Mouse (Mus musculus) C2C12 (cell line): ENCODE results near the gene P2rx6. TPM values are rescaled to one million over a fixed set of nuclear protein-coding genes. Genes with fewer than 3 reads are reported as not detected.
"Not testable (repeated sequence)": the region's sequence is repeated elsewhere in the genome, so short reads cannot be mapped to it uniquely, and the experiment has no call there.

Source experiments
- H3K27me3 ChIP-seq: one replicate; pipeline ENCODE4 v1.6.1; 2011; ENCODE audit not compliant: control insufficient read depth, insufficient read depth, insufficient read length
- H3K36me3 ChIP-seq: one replicate; pipeline ENCODE4 v1.6.1; 2011; ENCODE audit not compliant: control insufficient read depth, insufficient read depth
- H3K4me3 ChIP-seq: one replicate; pipeline ENCODE4 v1.5.1; 2011; ENCODE audit warnings: mild to moderate bottlenecking, control low read depth; ENCODE audit not compliant: poor library complexity, insufficient read depth, severe bottlenecking
- H3K79me2 ChIP-seq: one replicate; pipeline ENCODE4 v1.6.1; 2011; ENCODE audit not compliant: control insufficient read depth, insufficient read depth
- H3K79me3 ChIP-seq: one replicate; pipeline ENCODE4 v1.6.1; 2011; ENCODE audit warnings: low read depth, control low read depth
- H3ac ChIP-seq: one replicate; pipeline ENCODE3; 2011; ENCODE audit warnings: low read depth; ENCODE audit not compliant: control insufficient read depth, insufficient read length
- CEBPB ChIP-seq: IDR thresholded peaks from one replicate; pipeline ENCODE4 v1.6.1; 2011; ENCODE audit warnings: low read depth, mild to moderate bottlenecking, control low read depth, moderate library complexity
- CTCF ChIP-seq: IDR thresholded peaks from one replicate; pipeline ENCODE4 v1.5.1; 2011; ENCODE audit not compliant: control insufficient read depth, insufficient read depth, insufficient read length
- FOSL1 ChIP-seq: IDR thresholded peaks from one replicate; pipeline ENCODE4 v1.8.0; 2011; ENCODE audit warnings: mild to moderate bottlenecking, low read length; ENCODE audit not compliant: poor library complexity, insufficient read depth, severe bottlenecking
- MAX ChIP-seq: IDR thresholded peaks from one replicate; pipeline ENCODE4 v1.6.1; 2011; ENCODE audit warnings: mild to moderate bottlenecking, control low read depth
- MYOD1 ChIP-seq: IDR thresholded peaks from one replicate; pipeline ENCODE4 v1.6.1; 2011; ENCODE audit warnings: low read depth; ENCODE audit not compliant: control insufficient read depth, insufficient read length
- MYOG ChIP-seq: IDR thresholded peaks from one replicate; pipeline ENCODE4 v1.6.1; 2011; ENCODE audit not compliant: control insufficient read depth, insufficient read length; ENCODE audit errors: extremely low read depth
- USF1 ChIP-seq: IDR thresholded peaks from one replicate; pipeline ENCODE4 v1.6.1; 2011; ENCODE audit warnings: low read depth, mild to moderate bottlenecking, control low read depth, moderate library complexity
- polyA plus RNA-seq: library from polyadenylated mRNA; unstranded; fragments of >200 nt; fragmentation: generic; extraction: Trizol; gene quantifications from one replicate; pipeline ENCODE4 v1.2.1, GENCODE M21; 2012; ENCODE audit warnings: missing spikeins

P2rx6 gene
- polyA plus RNA-seq, 1 experiment, result 1.9 TPM

GRCm38 (mm10) chr16:17590731-17591130 is 29.0 kb downstream of the P2rx6 start:
- Histone ChIP-seq H3K27me3 (no peaks in the 10 kb centered on the region), H3K36me3 (no peaks in the 10 kb centered on the region), H3ac (no peak overlapping the region), H3K4me3 (no peak overlapping the region), H3K79me3 (no peaks in the 10 kb centered on the region), H3K79me2 (no peaks in the 10 kb centered on the region)
- TF ChIP-seq MAX (no peak), MYOG (no peak), CTCF (no peak), MYOD1 (no peak), CEBPB (no peak)

GRCm38 (mm10) chr16:17600944-17601562 is 39.4 kb downstream of the P2rx6 start:
- Histone ChIP-seq H3K79me2 (no peaks in the 10 kb centered on the region), H3K36me3 (no peaks in the 10 kb centered on the region), H3K27me3 (no peaks in the 10 kb centered on the region), H3ac (no peak overlapping the region), H3K4me3 (no peak overlapping the region), H3K79me3 (no peaks in the 10 kb centered on the region)
- TF ChIP-seq CTCF (no peak), FOSL1 (no peak), MYOD1 (no peak), USF1 (no peak), MYOG (no peak), CEBPB (no peak), MAX (no peak)

DNA sequence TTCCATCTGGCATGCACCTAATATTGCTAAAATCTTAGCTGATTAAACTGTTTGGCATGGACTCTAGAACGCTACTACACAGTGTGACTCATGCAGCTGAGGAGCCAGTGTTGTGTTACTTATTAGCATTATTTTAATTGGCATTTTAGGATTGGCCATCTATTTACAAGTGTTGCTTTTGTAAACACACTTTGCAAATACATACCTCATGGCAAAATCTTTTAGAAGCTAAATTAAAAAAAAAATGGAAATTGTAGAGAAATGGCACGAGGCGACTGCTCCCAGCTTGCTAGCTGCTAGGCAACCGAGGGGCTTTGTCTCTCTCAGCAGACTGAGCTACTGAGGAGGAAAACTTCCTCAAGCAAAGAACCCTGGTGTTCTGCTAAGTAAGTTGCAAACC is 43.3 kb downstream of the P2rx6 start:
- Histone ChIP-seq H3ac (no peak overlapping the region), H3K36me3 (no peaks in the 10 kb centered on the region), H3K27me3 (no peaks in the 10 kb centered on the region), H3K79me2 (no peaks in the 10 kb centered on the region), H3K79me3 (no peaks in the 10 kb centered on the region), H3K4me3 (no peak overlapping the region)
- TF ChIP-seq USF1 (no peak), CEBPB (no peak), MYOG (no peak), MYOD1 (no peak), FOSL1 (no peak), CTCF (no peak), MAX (no peak)

DNA sequence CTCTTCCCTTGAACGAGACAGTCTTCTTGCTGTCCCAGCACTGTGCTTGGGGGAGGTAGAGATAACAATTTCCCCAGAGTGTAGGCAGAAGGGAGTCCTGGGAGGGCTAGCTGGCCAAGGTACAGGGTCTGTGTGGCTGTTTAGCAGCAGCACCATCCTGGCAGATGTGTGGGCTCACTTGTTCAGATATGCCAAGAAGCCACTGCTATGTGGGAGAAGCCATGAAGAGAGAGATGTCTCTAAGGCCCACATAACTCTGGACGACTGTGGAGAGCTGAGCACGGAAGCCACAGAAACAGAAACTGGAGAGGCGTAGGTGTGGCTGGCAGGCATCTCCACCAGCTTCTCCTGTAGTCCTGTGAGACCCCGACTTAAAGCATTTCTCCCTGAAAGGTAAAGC is 44.0 kb downstream of the P2rx6 start:
- Histone ChIP-seq H3K36me3 (no peaks in the 10 kb centered on the region), H3K27me3 (no peaks in the 10 kb centered on the region), H3K79me2 (no peaks in the 10 kb centered on the region), H3ac (no peak overlapping the region), H3K4me3 (no peak overlapping the region), H3K79me3 (no peaks in the 10 kb centered on the region)
- TF ChIP-seq USF1, result no peak
- TF ChIP-seq FOSL1, result no peak
- TF ChIP-seq MYOD1, result no peak
- TF ChIP-seq CEBPB, result no peak

- TF ChIP-seq CEBPB (no peak), MYOD1 (peak; percentile 52), CTCF (no peak)
- Histone ChIP-seq H3K79me2 (no peaks in the 10 kb centered on the region), H3K79me3 (no peaks in the 10 kb centered on the region), H3K36me3 (no peaks in the 10 kb centered on the region), H3K27me3 (no peaks in the 10 kb centered on the region), H3ac (no peak overlapping the region), H3K4me3 (no peak overlapping the region)
Observed at GRCm38 (mm10) chr16:17611383-17611782, 49.7 kb downstream of the P2rx6 start.

- not testable (repeated sequence) for H3K4me3 ChIP-seq, H3K79me2 ChIP-seq, H3K27me3 ChIP-seq, H3K36me3 ChIP-seq, H3ac ChIP-seq, H3K79me3 ChIP-seq
Observed at GRCm38 (mm10) chr16:17614740-17615139, 53.1 kb downstream of the P2rx6 start.

DNA sequence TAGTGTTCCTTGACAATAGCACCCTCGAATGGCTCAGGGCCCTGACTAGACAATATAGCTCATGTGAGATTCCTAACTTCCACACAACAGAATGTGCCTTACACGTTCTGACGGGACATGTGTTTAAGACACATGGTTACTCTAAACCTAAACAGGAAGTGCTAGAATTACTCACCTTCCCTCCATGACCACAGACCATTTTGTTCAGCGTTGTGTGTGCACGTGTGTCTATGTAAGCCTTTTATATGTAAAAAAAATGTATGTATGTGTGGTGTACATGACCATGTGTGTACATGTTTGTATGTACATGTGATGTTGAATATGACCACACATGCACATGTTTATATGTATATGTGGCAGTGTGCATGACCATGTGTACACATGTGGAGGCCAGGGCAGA is 54.5 kb downstream of the P2rx6 start:
- H3K27me3 ChIP-seq, result no peaks in the 10 kb centered on the region
- H3K79me2 ChIP-seq, result peaks cover 21% of the 10 kb centered on the region
- H3K36me3 ChIP-seq, result no peaks in the 10 kb centered on the region
- H3ac ChIP-seq, result no peak overlapping the region
- H3K79me3 ChIP-seq, result peaks cover 12% of the 10 kb centered on the region
- no peak overlapping the region for H3K4me3 ChIP-seq
- TF ChIP-seq MAX (no peak), FOSL1 (no peak), MYOG (no peak), CTCF (no peak), USF1 (no peak), CEBPB (no peak), MYOD1 (no peak)
